Mouse (Mus musculus): Measurements from ENCODE around the gene Pde6g.

DNA sequence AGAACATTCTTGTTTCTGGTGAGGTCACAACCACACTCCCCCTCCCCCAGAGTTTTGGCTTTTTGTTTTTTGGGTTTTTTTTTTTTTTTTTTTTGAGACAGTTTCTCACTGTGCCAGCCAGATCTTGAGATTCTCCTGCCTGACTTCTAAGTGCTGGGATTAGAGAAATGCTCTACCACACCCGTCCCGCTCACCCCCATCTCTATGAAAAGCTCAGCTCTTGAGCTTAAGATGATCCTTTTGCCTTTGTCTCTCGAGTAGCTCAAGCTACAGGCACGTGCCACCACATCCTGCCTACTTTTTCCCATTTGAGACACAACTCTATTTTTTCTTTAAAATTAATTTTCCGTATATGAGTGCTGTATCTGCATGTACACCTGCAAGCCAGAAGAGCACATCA, 11.1 kb upstream of the Pde6g start:
- TF ChIP-seq POLR2A (IDR thresholded peaks at IDR 0.05; ENCODE audit: low read depth, low read length) (no peak), CTCF (IDR thresholded peaks at IDR 0.05; ENCODE audit: extremely low read depth, insufficient read depth, insufficient read length, insufficient replicate concordance) (no peak)

Data from spleen, adult 2 months (tissue).